Mouse (Mus musculus) thymus, adult 18-20 months (tissue): Measurements from ENCODE around the gene Ctag2.

ENCODE experiments used
- DNase-seq, 2 experiments: peaks; one replicate each; pipeline ENCODE4 v3.0.0; 2022; ENCODE audit warnings: mixed read lengths in 2 of 2

Ctag2 gene

DNA sequence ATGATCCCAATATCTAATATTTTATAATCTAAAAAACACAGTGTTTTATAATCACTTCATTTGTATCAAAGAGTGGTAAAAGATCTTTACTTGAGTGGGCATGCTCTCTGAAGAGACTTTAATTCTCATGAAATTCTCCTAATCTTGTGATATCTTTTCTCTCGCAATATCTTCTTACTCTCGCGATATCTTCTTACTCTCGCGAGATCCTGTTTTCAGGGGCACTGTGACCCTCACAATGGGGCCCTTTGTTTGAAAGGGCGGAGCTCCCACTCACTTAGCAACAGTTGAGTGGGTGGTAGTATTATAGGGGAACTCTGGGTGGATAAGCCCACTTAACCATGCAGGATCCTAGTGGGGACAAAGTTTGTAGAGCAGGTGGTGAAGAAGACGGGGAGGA is at the start of gene Ctag2:
Gene Ctag2, plus strand, starts transcription at position 301 of the 400 bp plus-strand sequence.
- no peak for DNase-seq
